Mouse (Mus musculus) hindbrain, embryonic 14.5 days (tissue): Measurements from ENCODE around the gene A430005L14Rik. TPM values are rescaled to one million over a fixed set of nuclear protein-coding genes. Genes with fewer than 3 reads are reported as not detected.

Experiments
- ATAC-seq: fragments of 200-750 bp; cut with Nextera tagmentation; 2 replicates; pipeline ENCODE4 v1.8.0; 2017; ENCODE audit warnings: moderate number of reproducible peaks, mild to moderate bottlenecking, moderate TSS enrichment, moderate library complexity; ENCODE audit not compliant: low FRiP score
- DNase-seq: peaks from one replicate; pipeline ENCODE4 v3.0.0-alpha.2; 2015; ENCODE audit warnings: low spot score
- H3K27ac ChIP-seq: fragments of 300-500 bp; sonication (generic); 2 replicates; pipeline ENCODE4 v1.5.1; 2014; ENCODE audit warnings: mild to moderate bottlenecking, moderate library complexity
- H3K27me3 ChIP-seq: fragments of 300-500 bp; sonication (generic); 2 replicates; pipeline ENCODE4 v1.6.1; 2014; ENCODE audit warnings: mild to moderate bottlenecking, low read length, mixed read lengths; ENCODE audit not compliant: control insufficient read depth, insufficient read depth
- H3K36me3 ChIP-seq: fragments of 300-500 bp; sonication (generic); replicated peaks from 2 replicates; pipeline ENCODE4 v1.6.1; 2014; ENCODE audit not compliant: control insufficient read depth, insufficient read depth
- H3K4me1 ChIP-seq: fragments of 300-500 bp; sonication (generic); replicated peaks from 2 replicates; pipeline ENCODE4 v1.6.1; 2014; ENCODE audit warnings: antibody characterized with exemption, low read length, mixed read lengths; ENCODE audit not compliant: control insufficient read depth, insufficient read depth
- H3K4me2 ChIP-seq: fragments of 300-500 bp; sonication (generic); replicated peaks from 2 replicates; pipeline ENCODE4 v1.6.1; 2014; ENCODE audit warnings: mild to moderate bottlenecking, moderate library complexity
- H3K4me3 ChIP-seq: fragments of 300-500 bp; sonication (generic); replicated peaks from 2 replicates; pipeline ENCODE4 v1.5.1; 2014; ENCODE audit warnings: mild to moderate bottlenecking, low read length
- H3K9ac ChIP-seq: fragments of 300-500 bp; sonication (generic); 2 replicates; pipeline ENCODE4 v1.6.1; 2014
- H3K9me3 ChIP-seq: fragments of 300-500 bp; sonication (generic); 2 replicates; pipeline ENCODE4 v1.6.1; 2016; ENCODE audit warnings: low read length; ENCODE audit not compliant: control insufficient read depth
- WGBS: fragments of 180-500 bp; shearing (Covaris S2); extraction: QIAGEN DNeasy Blood & Tissue Kit; methylation state at CpG from one replicate; pipeline ENCODE4 v1.1.7; 2014; 5-methylcytosine and 5-hydroxymethylcytosine counted together
- polyA plus RNA-seq: library from polyadenylated mRNA; unstranded; fragments of >200 nt; fragmentation: Nextera tagmentation; extraction: Ambion mirVana; gene quantifications from 2 replicates; pipeline ENCODE4 v1.2.1, GENCODE M21; 2014

A430005L14Rik gene
- polyA plus RNA-seq, 1 experiment from 2014 or later = 60.5 TPM

DNA sequence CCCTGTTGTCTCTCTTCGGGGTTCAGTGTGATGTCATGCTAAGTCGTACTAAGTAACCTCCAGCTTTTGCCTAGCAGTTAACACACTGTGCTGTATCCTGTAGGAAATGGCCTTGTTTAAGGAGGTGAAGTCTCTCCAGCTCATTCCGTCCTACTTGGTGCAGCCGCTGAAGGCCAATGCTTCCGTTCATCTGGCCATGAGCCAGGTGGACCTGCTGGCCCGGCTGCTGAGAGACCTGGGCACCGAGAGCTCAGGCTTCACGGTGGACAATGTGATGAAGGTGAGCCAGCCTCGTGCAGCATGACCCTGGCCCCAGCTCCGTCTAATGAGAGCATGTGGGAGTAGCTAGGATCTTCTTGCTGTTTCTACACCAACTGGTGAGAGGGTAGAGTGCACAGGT is 35.7 kb downstream of the A430005L14Rik start:
- H3K4me2 ChIP-seq = no peak overlapping the region
- H3K9me3 ChIP-seq = no peaks in the 10 kb centered on the region
- no peaks in the 10 kb centered on the region for H3K4me1 ChIP-seq
- H3K27ac ChIP-seq = no peak overlapping the region
- ATAC-seq (no peak), DNase-seq (no peak)
- no peak overlapping the region for H3K4me3 ChIP-seq
- peaks cover 96% of the 10 kb centered on the region for H3K36me3 ChIP-seq
- no peaks in the 10 kb centered on the region for H3K27me3 ChIP-seq
- 89% methylated on average over 10 of the region's 10 CpGs for WGBS
- no peak overlapping the region for H3K9ac ChIP-seq

DNA sequence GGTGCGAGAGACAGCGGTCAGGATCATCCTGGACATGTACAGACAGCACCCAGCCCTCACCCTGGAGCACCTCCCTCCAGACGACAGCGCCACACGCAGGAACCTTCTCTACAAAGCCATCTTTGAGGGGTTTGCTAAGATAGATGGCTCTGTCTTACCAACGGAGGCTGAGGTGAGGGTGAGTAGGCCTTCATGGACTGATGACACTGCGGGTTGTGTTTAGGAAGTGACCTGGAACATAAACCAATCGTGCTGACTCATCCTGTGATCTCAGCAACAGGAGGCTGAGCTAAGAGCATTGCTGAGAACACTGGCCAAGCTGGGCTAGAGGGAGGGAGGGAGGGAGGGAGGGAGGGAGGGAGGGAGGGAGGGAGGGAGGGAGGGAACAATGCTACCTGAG is 36.5 kb downstream of the A430005L14Rik start:
- no peak overlapping the region for H3K27ac ChIP-seq
- no peak for ATAC-seq
- WGBS = 90% methylated on average over 8 of the region's 8 CpGs
- H3K4me1 ChIP-seq = no peaks in the 10 kb centered on the region
- H3K4me2 ChIP-seq = no peak overlapping the region
- no peak for DNase-seq
- no peak overlapping the region for H3K4me3 ChIP-seq
- no peaks in the 10 kb centered on the region for H3K27me3 ChIP-seq
- no peaks in the 10 kb centered on the region for H3K9me3 ChIP-seq
- peaks cover 96% of the 10 kb centered on the region for H3K36me3 ChIP-seq
- H3K9ac ChIP-seq = no peak overlapping the region

GRCm38 (mm10) chr4:154005488-154005887 is 48.5 kb downstream of the A430005L14Rik start:
- Histone ChIP-seq H3K4me1 (no peaks in the 10 kb centered on the region), H3K4me3 (no peak overlapping the region), H3K27ac (no peak overlapping the region), H3K27me3 (no peaks in the 10 kb centered on the region), H3K36me3 (peaks cover 57% of the 10 kb centered on the region), H3K4me2 (no peak overlapping the region), H3K9ac (no peak overlapping the region), H3K9me3 (no peaks in the 10 kb centered on the region)
- no peak for ATAC-seq
- 82% methylated on average over 5 of the region's 5 CpGs for WGBS
- no peak for DNase-seq

- no peaks in the 10 kb centered on the region for H3K9me3 ChIP-seq
- no peak overlapping the region for H3K9ac ChIP-seq
- no peak for ATAC-seq
- peaks cover 57% of the 10 kb centered on the region for H3K36me3 ChIP-seq
- no peak for DNase-seq
- H3K27me3 ChIP-seq = no peaks in the 10 kb centered on the region
- WGBS = 91% methylated on average over 6 of the region's 6 CpGs
- peaks cover 4% of the 10 kb centered on the region; the same call in 1 of the 2 replicates for H3K4me1 ChIP-seq
- H3K4me2 ChIP-seq = no peak overlapping the region
- H3K27ac ChIP-seq = no peak overlapping the region
- H3K4me3 ChIP-seq = no peak overlapping the region
Observed at GRCm38 (mm10) chr4:154006264-154006663, 49.2 kb downstream of the A430005L14Rik start.

- no peak overlapping the region for H3K27ac ChIP-seq
- no peak for ATAC-seq
- H3K4me1 ChIP-seq = peaks cover 9% of the 10 kb centered on the region
- no peak for DNase-seq
- no peak overlapping the region for H3K9ac ChIP-seq
- no peaks in the 10 kb centered on the region for H3K9me3 ChIP-seq
- WGBS = 84% methylated on average over 4 of the region's 4 CpGs
- H3K27me3 ChIP-seq = no peaks in the 10 kb centered on the region
- H3K4me3 ChIP-seq = no peak overlapping the region
- no peak overlapping the region for H3K4me2 ChIP-seq
- peaks cover 48% of the 10 kb centered on the region for H3K36me3 ChIP-seq
Observed at GRCm38 (mm10) chr4:154007759-154008158, 50.7 kb downstream of the A430005L14Rik start.

DNA sequence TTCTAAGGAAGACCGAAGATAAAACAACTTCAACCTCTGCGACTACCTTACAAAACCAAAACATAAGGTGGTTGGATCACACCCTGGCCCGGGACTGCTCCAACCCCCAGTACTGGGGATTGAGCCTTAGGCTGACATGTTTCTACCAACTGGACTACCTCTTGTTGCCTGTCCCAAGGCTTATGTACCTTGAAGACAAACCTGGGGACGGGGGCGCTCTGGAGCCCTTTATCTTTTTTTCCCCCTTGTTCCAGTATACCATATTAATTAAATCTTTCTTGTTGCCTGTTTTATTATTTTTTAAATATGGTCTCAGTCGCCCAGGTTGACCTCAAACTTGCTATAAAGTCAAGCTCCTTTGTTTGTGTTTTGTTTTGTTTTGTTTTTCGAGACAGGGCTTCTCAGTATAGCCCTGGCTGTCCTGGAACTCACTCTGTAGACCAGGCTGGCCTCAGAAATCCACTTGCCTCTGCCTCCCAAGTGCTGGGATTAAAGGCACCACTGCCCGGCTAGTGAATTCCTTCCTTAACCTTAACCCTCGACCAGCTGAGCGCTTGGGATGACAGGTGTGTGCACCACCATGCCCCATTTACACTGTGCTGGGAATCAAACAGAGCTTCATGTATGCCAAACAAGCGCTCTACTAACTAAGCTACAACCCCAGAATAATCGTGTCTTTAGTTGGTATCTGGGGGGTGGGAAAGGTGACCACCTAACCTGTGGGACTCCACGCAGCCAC is 54.0 kb downstream of the A430005L14Rik start:
- DNase-seq (no peak), ATAC-seq (peak; percentile 46)
- Histone ChIP-seq H3K27ac (peak overlapping the region; percentile 15), H3K4me2 (peak overlapping the region; percentile 99), H3K4me3 (peak overlapping the region; percentile 100), H3K27me3 (no peaks in the 10 kb centered on the region), H3K9me3 (no peaks in the 10 kb centered on the region), H3K9ac (peak overlapping the region; percentile 86), H3K36me3 (peaks cover 31% of the 10 kb centered on the region), H3K4me1 (peaks cover 16% of the 10 kb centered on the region)
- WGBS = 28% methylated on average over 13 of the region's 13 CpGs

Other genes with a start within 250 kb of the A430005L14Rik start
- gene Dffb, start 17.9 kb downstream of the A430005L14Rik start, polyA plus RNA-seq = 8.0 and 10.0 TPM in 2 replicates
- gene Cep104, start 18.0 kb downstream of the A430005L14Rik start, polyA plus RNA-seq = 15.3 and 16.4 TPM in 2 replicates
- gene Lrrc47, start 54.5 kb downstream of the A430005L14Rik start, polyA plus RNA-seq = 9.9 and 12.3 TPM in 2 replicates
- 12.1 and 16.6 TPM in 2 replicates for gene Smim1, start 69.0 kb downstream of the A430005L14Rik start, polyA plus RNA-seq
- not detected in 2 replicates for gene Ccdc27, start 85.4 kb downstream of the A430005L14Rik start, polyA plus RNA-seq
- 0.68 and 0.96 TPM in 2 replicates for gene Trp73, start 183.0 kb downstream of the A430005L14Rik start, polyA plus RNA-seq
- 35.3 and 36.3 TPM in 2 replicates for gene Wrap73, start 185.1 kb downstream of the A430005L14Rik start, polyA plus RNA-seq
- 203 and 222 TPM in 2 replicates for gene Tprgl, start 203.4 kb downstream of the A430005L14Rik start, polyA plus RNA-seq
- 8.8 and 10.1 TPM in 2 replicates for gene Megf6, start 213.5 kb downstream of the A430005L14Rik start, polyA plus RNA-seq